Mouse (Mus musculus) embryonic fibroblast, embryonic 13.5 days (primary cell): ENCODE results near the gene Svbp.

ENCODE experiments used
- CTCF ChIP-seq: IDR thresholded peaks from 2 replicates; pipeline ENCODE4 v1.5.1; 2011; ENCODE audit warnings: mild to moderate bottlenecking, control low read depth, low read length, moderate library complexity, borderline replicate concordance; ENCODE audit not compliant: insufficient read depth
- POLR2A ChIP-seq: IDR thresholded peaks from 2 replicates; pipeline ENCODE4 v1.6.1; 2011; ENCODE audit warnings: low read depth, mild to moderate bottlenecking, control low read depth, low read length, moderate library complexity

DNA sequence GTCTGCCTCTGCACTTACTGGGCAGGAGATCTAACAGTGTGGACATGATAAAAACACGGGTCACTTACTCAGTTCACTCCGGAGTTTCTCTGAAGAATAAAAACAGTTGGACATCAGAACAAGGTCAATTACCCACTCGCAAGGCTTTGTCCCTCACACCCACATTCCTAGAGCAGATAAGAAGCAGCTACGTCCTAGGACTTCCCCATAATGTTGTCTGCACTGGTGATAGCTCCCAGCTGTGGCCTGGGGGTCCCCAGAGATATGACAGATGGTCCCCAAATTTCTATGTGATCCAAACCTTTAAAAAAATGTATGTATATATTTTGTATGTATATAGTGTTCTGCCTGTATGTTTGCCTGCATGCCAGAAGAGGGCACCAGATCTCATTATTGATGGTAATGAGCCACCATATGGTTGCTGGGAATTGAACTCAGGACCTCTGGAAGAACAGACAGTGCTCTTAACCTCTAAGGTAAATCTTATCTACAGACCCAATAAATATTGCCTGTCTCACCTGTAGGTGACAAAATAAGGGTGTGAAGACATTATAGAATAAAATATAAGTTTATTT is 14.9 kb upstream of the Svbp start:
- no peak for TF ChIP-seq CTCF
- no peak for TF ChIP-seq POLR2A
